Mouse (Mus musculus): ENCODE data around the gene Gm8994. TPM values are rescaled to one million over a fixed set of nuclear protein-coding genes. Genes with fewer than 3 reads are reported as not detected.

Gene Gm8994
- not detected for polyA plus RNA-seq (2015; fragmentation: Illumina TruSeq; extraction: RNeasy Lipid Tissue Mini Kit (QIAGEN cat#74804); ENCODE audit: low read depth, low replicate concordance)

GRCm38 (mm10) chr6:136327239-136327638 is at the start of gene Gm8994:
Gm8994 (plus strand) TSS chr6:136327539.

Other genes starting within 250 kb of the Gm8994 start
- 46.8 TPM for gene Grin2b, start 154.0 kb upstream of the Gm8994 start, polyA plus RNA-seq (2015; fragmentation: Illumina TruSeq; extraction: RNeasy Lipid Tissue Mini Kit (QIAGEN cat#74804); ENCODE audit: low read depth, low replicate concordance)
- gene E330021D16Rik, start 88.0 kb downstream of the Gm8994 start, polyA plus RNA-seq (2015; fragmentation: Illumina TruSeq; extraction: RNeasy Lipid Tissue Mini Kit (QIAGEN cat#74804); ENCODE audit: low read depth, low replicate concordance): not detected
- 30.3 TPM for gene Atf7ip, start 178.6 kb downstream of the Gm8994 start, polyA plus RNA-seq (2015; fragmentation: Illumina TruSeq; extraction: RNeasy Lipid Tissue Mini Kit (QIAGEN cat#74804); ENCODE audit: low read depth, low replicate concordance)